Comparison of ENCODE assay signal across 19 mouse cellular contexts in the genomic region with DNA sequence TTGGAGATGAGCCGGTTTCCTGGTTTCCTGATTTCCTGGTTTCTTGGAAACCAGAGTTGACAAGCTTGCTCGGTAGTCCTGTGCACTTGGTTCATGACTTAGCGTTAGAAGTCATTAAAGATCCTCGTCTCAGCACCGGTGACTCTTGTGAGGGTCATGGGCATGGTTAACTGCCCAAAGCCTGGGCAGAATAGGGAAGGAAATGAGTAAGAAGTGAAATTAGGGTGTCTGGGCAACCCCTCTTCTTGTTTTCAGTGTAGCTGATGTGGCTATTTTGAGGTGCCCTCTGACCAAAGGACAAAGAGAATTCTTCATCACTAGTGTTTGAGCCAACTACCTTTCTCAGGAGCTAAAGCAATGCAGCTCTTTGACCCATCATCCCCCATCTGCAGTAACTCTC. TPM values are rescaled to one million over a fixed set of nuclear protein-coding genes. Genes with fewer than 3 reads are reported as not detected.
DNase-seq lines count a peak whose midpoint lies in the region; ATAC-seq and TF ChIP-seq lines count a peak whose summit lies in the region.
"Had no signal": no experiment of that assay in that cellular context is flagged by ENCODE, and none has a peak within 500 bp of the region (broad histone marks: within the 10 kb centered on the region; RNA-seq: fewer than 3 reads in every experiment).

No protein-coding gene starts in this region.

- intact Hi-C loops in heart, postnatal 14 days (cut with DNase I): no loop called here

- ATAC-seq in lung, postnatal 0 days: no peak
- ATAC-seq: liver, embryonic 12.5 days had no signal

- no peak for TF ChIP-seq RAD21 in CH12.LX (IDR thresholded peaks at IDR 0.05; ENCODE audit: low read depth, low read length)

- H3K4me3 ChIP-seq in lung, postnatal 0 days (ENCODE audit: low read depth, low read length): no peak overlapping the region
- no peak overlapping the region for H3K4me3 ChIP-seq in CH12.LX (replicated peaks in 1 of 3; ENCODE audit: low read depth in 2 of 3, low read length in 2 of 3, poor library complexity in 1 of 3)
- H3K4me3 ChIP-seq: forebrain, embryonic 10.5 days; gastrocnemius, adult 2 months; hindbrain, embryonic 15.5 days; liver, embryonic 12.5 days had no signal

- H3K36me3 ChIP-seq in lung, postnatal 0 days (ENCODE audit: insufficient read depth, low read length): no peaks in the 10 kb centered on the region
- H3K36me3 ChIP-seq in CH12.LX (replicated peaks in 1 of 2; ENCODE audit: control insufficient read depth in 1 of 2, insufficient read depth in 1 of 2, low read length in 1 of 2): no peaks in the 10 kb centered on the region
- H3K36me3 ChIP-seq: forebrain, embryonic 10.5 days; hindbrain, embryonic 15.5 days; liver, embryonic 12.5 days had no signal

- no peak overlapping the region for H3K9ac ChIP-seq in lung, postnatal 0 days (replicated peaks; ENCODE audit: low read depth)
- no peak overlapping the region for H3K9ac ChIP-seq in CH12.LX (ENCODE audit: insufficient read depth, low read depth)
- H3K9ac ChIP-seq: hindbrain, embryonic 15.5 days; liver, embryonic 12.5 days; lung, embryonic 14.5 days had no signal

- H3K27me3 ChIP-seq in lung, postnatal 0 days (replicated peaks; ENCODE audit: insufficient read depth, low read length): no peaks in the 10 kb centered on the region
- no peaks in the 10 kb centered on the region for H3K27me3 ChIP-seq in CH12.LX (replicated peaks)
- H3K27me3 ChIP-seq: hindbrain, embryonic 15.5 days; liver, embryonic 12.5 days had no signal

- no peak for TF ChIP-seq POLR2A in CH12.LX (IDR thresholded peaks at IDR 0.05; ENCODE audit: low read depth, low read length)

- no peaks in the 10 kb centered on the region for H3K79me2 ChIP-seq in CH12.LX (replicated peaks; ENCODE audit: control insufficient read depth, extremely low read depth, insufficient read depth, poor library complexity, severe bottlenecking)

- no peaks in the 10 kb centered on the region for H3K4me1 ChIP-seq in lung, postnatal 0 days (ENCODE audit: insufficient read depth, low read depth, low read length)
- H3K4me1 ChIP-seq in CH12.LX (ENCODE audit: control insufficient read depth in 1 of 2, insufficient read depth in 2 of 2): peaks cover 0 to 29% of the 10 kb centered on the region in 2 experiments; a peak in 2 of 4 replicates
- H3K4me1 ChIP-seq: hindbrain, embryonic 15.5 days; liver, embryonic 12.5 days had no signal

- in situ Hi-C loops in CH12.LX (cut with MboI; ENCODE audit: low pct_ligation_motif_present, low pct_unique_long_range_greater_than_20kb, low sequenced_read_pairs): loop anchor here (5.0 kb wide), 1 partner anchor 47 kb away; no protein-coding TSS in a partner anchor

- no peak for TF ChIP-seq EP300 in lung, postnatal 0 days (IDR thresholded peaks at IDR 0.05)
- no peak for TF ChIP-seq EP300 in CH12.LX (IDR thresholded peaks at IDR 0.05; ENCODE audit: low read length)

- peak; percentile 33 for DNase-seq in heart, adult 8-10 months (ENCODE audit: low spot score)
- DNase-seq in heart, postnatal 14 days: no peak
- peak; percentile 31 for DNase-seq in lung, postnatal 25 days (ENCODE audit: low spot score)
- no peak for DNase-seq in lung, postnatal 0 days (ENCODE audit: low spot score)
- no peak for DNase-seq in CH12.LX (ENCODE audit: extremely low read depth)
- DNase-seq in monocyte, adult 2 months (ENCODE audit: low read depth in 1 of 2, low spot score in 2 of 2): peak; percentile 18 to 22
- DNase-seq in adrenal gland, postnatal 4 days (ENCODE audit: low spot score in 2 of 2): no peak
- no peak for DNase-seq in ovary, postnatal 14 days (ENCODE audit: low spot score)
- DNase-seq: adrenal gland, postnatal 36 days; cerebellum, adult 9-10 months; gastrocnemius, adult 2 months; kidney, adult 11 months; kidney, postnatal 36 days; layer of hippocampus, postnatal 36 days; lung, embryonic 14.5 days; thymus, postnatal 25 days had no signal

- no peak overlapping the region for H3K4me2 ChIP-seq in lung, postnatal 0 days (replicated peaks; ENCODE audit: low read depth, low read length)
- no peak overlapping the region for H3K4me2 ChIP-seq in CH12.LX (ENCODE audit: insufficient read depth, low read depth, poor library complexity, severe bottlenecking)
- H3K4me2 ChIP-seq: hindbrain, embryonic 15.5 days; liver, embryonic 12.5 days; lung, embryonic 14.5 days had no signal

- H3K27ac ChIP-seq in lung, postnatal 0 days (ENCODE audit: low read length): no peak overlapping the region
- H3K27ac ChIP-seq in CH12.LX (ENCODE audit: insufficient read depth, low read depth): no peak overlapping the region
- H3K27ac ChIP-seq: forebrain, embryonic 10.5 days; gastrocnemius, adult 2 months; hindbrain, embryonic 15.5 days; liver, embryonic 12.5 days had no signal

- dilution Hi-C loops in CH12.LX (cut with MboI; ENCODE audit: extremely low pct_ligation_motif_present, extremely low pct_unique_long_range_greater_than_20kb, low sequenced_read_pairs): no loop called here

- WGBS in lung, postnatal 0 days: 82% methylated on average over 5 of the region's 5 CpGs

- H3K9me3 ChIP-seq in lung, postnatal 0 days (ENCODE audit: low read length): no peaks in the 10 kb centered on the region
- no peaks in the 10 kb centered on the region for H3K9me3 ChIP-seq in CH12.LX (replicated peaks; ENCODE audit: low read length)
- H3K9me3 ChIP-seq: forebrain, embryonic 10.5 days; hindbrain, embryonic 15.5 days; liver, embryonic 12.5 days had no signal

- TF ChIP-seq CTCF in lung, postnatal 0 days (IDR thresholded peaks at IDR 0.05): no peak
- TF ChIP-seq CTCF in CH12.LX (conservative IDR thresholded peaks at IDR 0.05 in 1 of 2, IDR thresholded peaks at IDR 0.05 in 1 of 2; ENCODE audit: low read depth in 2 of 2, low read length in 2 of 2): no peak

TF ChIP-seq in CH12.LX, 34 proteins besides CTCF, POLR2A, EP300 and RAD21:
- TF ChIP-seq IRF4 (IDR thresholded peaks at IDR 0.05; ENCODE audit: low read depth, low read length) (peak; percentile 23; the same call in 1 of the 2 replicates), CHD2 (IDR thresholded peaks at IDR 0.05; ENCODE audit: low read length) (no peak)

RNA-seq across cellular contexts. Expression of gene Kcnk13, which starts 41.0 kb away (rescaled TPM):
- total RNA-seq in heart, adult 8-10 months (2022): under 1 TPM; 0.16 to 0.52 (median 0.34) TPM
- total RNA-seq in heart, postnatal 14 days (2021): under 1 TPM; 0.50 to 0.63 TPM
- 7.8 and 8.3 TPM in 2 replicates for polyA plus RNA-seq in lung, postnatal 0 days (2015; fragmentation: Nextera tagmentation; extraction: Ambion mirVana)
- total RNA-seq in CH12.LX (2012; rRNA removed) (0.08 and 0.13 TPM in 2 replicates), CH12.LX (2014; rRNA removed) (not detected in 2 replicates)
- polyA plus RNA-seq in CH12.LX (2012; ENCODE audit: insufficient read length, low read depth): not detected in 2 replicates
- total RNA-seq in adrenal gland, postnatal 4 days (2021): 1 to 10 TPM; 1.6 to 1.8 TPM

Comparison
In these comparisons a context has a peak if more than half of its experiments do, and no peak if none do; other contexts are left out.
1. DNase-seq: peak in heart, adult 8-10 months (single experiment), lung, postnatal 25 days (single experiment) and monocyte, adult 2 months (2 of 2); none in heart, postnatal 14 days (0 of 2), lung, postnatal 0 days (single experiment), CH12.LX (single experiment), adrenal gland, postnatal 4 days (0 of 2) and ovary, postnatal 14 days (single experiment).